Mouse (Mus musculus) lung, embryonic 16.5 days (tissue): ENCODE results near the gene Gm648. TPM values are rescaled to one million over a fixed set of nuclear protein-coding genes. Genes with fewer than 3 reads are reported as not detected.
A peak's percentile ranks its signal among the peaks of the same experiment; 100 is the strongest.
"Not testable (repeated sequence)": the region's sequence is repeated elsewhere in the genome, so short reads cannot be mapped to it uniquely, and the experiment has no call there.

ENCODE experiments used
- ATAC-seq: fragments of 200-750 bp; cut with Nextera tagmentation; 2 replicates; pipeline ENCODE4 v1.8.0; 2017; ENCODE audit warnings: low read depth, mild to moderate bottlenecking, moderate library complexity
- H3K27ac ChIP-seq: fragments of 300-500 bp; sonication (generic); 2 replicates; pipeline ENCODE4 v1.5.1; 2014; ENCODE audit warnings: mild to moderate bottlenecking, control low read depth, low read length
- H3K27me3 ChIP-seq: fragments of 300-500 bp; sonication (generic); 2 replicates; pipeline ENCODE4 v1.6.1; 2014; ENCODE audit warnings: low read depth, low read length, mixed read lengths; ENCODE audit not compliant: control insufficient read depth, insufficient read depth
- H3K36me3 ChIP-seq: fragments of 300-500 bp; sonication (generic); 2 replicates; pipeline ENCODE4 v1.6.1; 2014; ENCODE audit warnings: low read length; ENCODE audit not compliant: control insufficient read depth, insufficient read depth
- H3K4me1 ChIP-seq: fragments of 300-500 bp; sonication (generic); replicated peaks from 2 replicates; pipeline ENCODE4 v1.6.1; 2014; ENCODE audit warnings: low read length, mixed read lengths; ENCODE audit not compliant: control insufficient read depth, insufficient read depth
- H3K4me2 ChIP-seq: fragments of 300-500 bp; sonication (generic); 2 replicates; pipeline ENCODE4 v1.6.1; 2014; ENCODE audit warnings: low read depth, low read length, control low read depth
- H3K4me3 ChIP-seq: fragments of 300-500 bp; sonication (generic); 2 replicates; pipeline ENCODE4 v1.5.1; 2014; ENCODE audit warnings: mild to moderate bottlenecking, low read length, control low read depth
- H3K9ac ChIP-seq: fragments of 300-500 bp; sonication (generic); 2 replicates; pipeline ENCODE4 v1.6.1; 2014; ENCODE audit warnings: low read length, control low read depth
- H3K9me3 ChIP-seq: fragments of 300-500 bp; sonication (generic); 2 replicates; pipeline ENCODE4 v1.6.1; 2016; ENCODE audit warnings: low read length; ENCODE audit not compliant: control insufficient read depth
- WGBS: fragments of 180-500 bp; shearing (Covaris S2); extraction: QIAGEN DNeasy Blood & Tissue Kit; methylation state at CpG from one replicate; pipeline ENCODE4 v1.1.7; 2014; 5-methylcytosine and 5-hydroxymethylcytosine counted together
- polyA plus RNA-seq: library from polyadenylated mRNA; unstranded; fragments of >200 nt; fragmentation: Nextera tagmentation; extraction: Ambion mirVana; gene quantifications from 2 replicates; pipeline ENCODE4 v1.2.1, GENCODE M21; 2015

The Gm648 gene
- polyA plus RNA-seq = not detected in 2 replicates

GRCm38 (mm10) chrX:56549506-56549905 is at the start of gene Gm648:
Gene Gm648, minus strand, starts transcription at chrX:56549606.
- ATAC-seq = no peak
- H3K4me3 ChIP-seq = no peak within 1 kb of the TSS
- no peaks in the 10 kb centered on the region for H3K27me3 ChIP-seq
- no peaks in the 10 kb centered on the region for H3K9me3 ChIP-seq
- H3K4me1 ChIP-seq = no peaks in the 10 kb centered on the region
- H3K4me2 ChIP-seq = no peak within 1 kb of the TSS
- H3K27ac ChIP-seq = no peak within 1 kb of the TSS
- 84% methylated on average over 7 of the region's 7 CpGs for WGBS
- H3K36me3 ChIP-seq = no peaks in the 10 kb centered on the region
- H3K9ac ChIP-seq = no peak within 1 kb of the TSS

- no peaks in the 10 kb centered on the region for H3K27me3 ChIP-seq
- H3K9me3 ChIP-seq = no peaks in the 10 kb centered on the region
- 0 out of 2 replicates have a peak within 1 kb of the TSS, but pooled peaks have one; percentile 2 for H3K27ac ChIP-seq
- no peaks in the 10 kb centered on the region for H3K36me3 ChIP-seq
- H3K4me1 ChIP-seq = no peaks in the 10 kb centered on the region
- 19% methylated on average over 44 of the region's 44 CpGs for WGBS
- H3K4me2 ChIP-seq = peak within 1 kb of the TSS; percentile 56
- H3K4me3 ChIP-seq = peak within 1 kb of the TSS; percentile 67
- peak within 1 kb of the TSS; percentile 80 for H3K9ac ChIP-seq
- peak; percentile 99 for ATAC-seq
Observed at GRCm38 (mm10) chrX:56597887-56598640, 48.7 kb upstream of the Gm648 start, which contains the start of gene Mmgt1. Gene Mmgt1, minus strand, starts transcription at chrX:56598069.

GRCm38 (mm10) chrX:56597219-56597886 is 47.9 kb upstream of the Gm648 start:
- peak overlapping the region; percentile 80 for H3K9ac ChIP-seq
- H3K4me1 ChIP-seq = no peaks in the 10 kb centered on the region
- H3K27ac ChIP-seq = 0 out of 2 replicates have a peak overlapping the region, but pooled peaks have one; percentile 2
- H3K9me3 ChIP-seq = no peaks in the 10 kb centered on the region
- H3K4me2 ChIP-seq = peak overlapping the region; percentile 47
- 15% methylated on average over 25 of the region's 25 CpGs for WGBS
- H3K4me3 ChIP-seq = peak overlapping the region; percentile 67
- H3K27me3 ChIP-seq = no peaks in the 10 kb centered on the region
- H3K36me3 ChIP-seq = no peaks in the 10 kb centered on the region
- peak; percentile 66 for ATAC-seq

DNA sequence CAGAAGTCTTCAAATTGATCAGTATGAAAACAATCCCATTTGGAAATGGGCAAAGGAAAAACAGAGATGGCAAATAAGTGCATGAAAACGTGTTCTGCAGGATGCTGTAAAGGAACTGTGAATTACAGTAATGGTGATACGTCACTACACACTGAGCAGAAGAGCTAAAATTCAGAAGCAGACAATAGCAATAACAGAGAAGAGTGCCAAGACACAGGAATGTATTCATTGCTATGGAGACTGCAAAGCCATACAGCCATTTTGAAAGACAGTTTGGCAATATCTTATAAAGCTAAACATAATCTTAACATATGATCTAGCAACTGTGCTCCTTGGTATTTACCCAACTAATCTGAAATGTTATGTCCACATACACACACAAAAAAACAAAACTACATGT is 28.8 kb upstream of the Gm648 start:
- H3K4me3 ChIP-seq = no peak overlapping the region
- H3K4me2 ChIP-seq = no peak overlapping the region
- H3K4me1 ChIP-seq = no peaks in the 10 kb centered on the region
- no peak for ATAC-seq
- H3K27ac ChIP-seq = no peak overlapping the region
- H3K36me3 ChIP-seq = no peaks in the 10 kb centered on the region
- 76% methylated on average over 2 of the region's 2 CpGs for WGBS
- H3K9ac ChIP-seq = no peak overlapping the region
- no peaks in the 10 kb centered on the region for H3K27me3 ChIP-seq
- H3K9me3 ChIP-seq = no peaks in the 10 kb centered on the region

DNA sequence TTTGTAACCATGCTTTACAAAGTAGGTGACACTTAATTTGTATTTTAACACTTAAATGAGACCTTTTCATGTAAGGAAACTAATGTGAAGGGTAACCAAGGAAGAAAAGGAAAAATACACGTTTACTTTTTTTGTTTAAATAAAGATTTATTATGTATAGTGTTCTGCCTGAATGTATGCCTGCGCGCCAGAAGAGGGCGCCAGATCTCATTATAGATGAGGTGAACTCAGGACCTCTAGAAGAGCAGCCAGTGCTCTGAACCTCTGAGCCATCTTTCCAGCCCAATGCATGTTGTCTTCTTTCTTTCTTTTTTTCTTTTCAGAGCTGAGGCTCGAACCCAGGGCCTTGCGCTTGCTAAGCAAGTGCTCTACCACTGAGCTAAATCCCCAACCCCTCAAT is 23.1 kb upstream of the Gm648 start:
- no peaks in the 10 kb centered on the region for H3K9me3 ChIP-seq
- no peak overlapping the region for H3K4me3 ChIP-seq
- 24% methylated on average over 6 of the region's 6 CpGs for WGBS
- no peaks in the 10 kb centered on the region for H3K4me1 ChIP-seq
- H3K27ac ChIP-seq = no peak overlapping the region
- no peak for ATAC-seq
- H3K36me3 ChIP-seq = no peaks in the 10 kb centered on the region
- no peak overlapping the region for H3K4me2 ChIP-seq
- no peaks in the 10 kb centered on the region for H3K27me3 ChIP-seq
- no peak overlapping the region for H3K9ac ChIP-seq

DNA sequence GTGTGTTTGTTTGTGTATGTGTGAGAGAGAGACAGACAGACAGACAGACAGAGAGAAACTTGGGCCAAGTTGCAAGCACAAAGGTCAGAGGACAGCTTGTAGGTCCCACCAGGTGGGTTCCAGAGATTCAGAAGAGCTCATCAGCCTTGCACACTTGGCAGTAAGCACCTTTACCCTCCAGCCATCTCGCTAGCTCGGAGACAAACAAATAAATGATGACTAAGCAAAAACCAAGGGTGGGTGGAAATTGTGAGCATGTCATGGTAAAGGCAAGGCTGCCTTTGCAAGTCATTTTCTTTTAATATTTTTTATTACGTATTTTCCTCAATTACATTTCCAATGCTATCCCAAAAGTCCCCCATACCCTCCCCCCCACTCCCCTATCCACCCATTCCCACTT is 4.2 kb upstream of the Gm648 start:
- WGBS = 57% methylated on average over 3 of the region's 3 CpGs
- ATAC-seq = no peak
- H3K9ac ChIP-seq = no peak overlapping the region
- no peak overlapping the region for H3K4me2 ChIP-seq
- no peak overlapping the region for H3K27ac ChIP-seq
- no peaks in the 10 kb centered on the region for H3K27me3 ChIP-seq
- no peaks in the 10 kb centered on the region for H3K9me3 ChIP-seq
- H3K4me3 ChIP-seq = no peak overlapping the region
- no peaks in the 10 kb centered on the region for H3K36me3 ChIP-seq
- H3K4me1 ChIP-seq = no peaks in the 10 kb centered on the region

DNA sequence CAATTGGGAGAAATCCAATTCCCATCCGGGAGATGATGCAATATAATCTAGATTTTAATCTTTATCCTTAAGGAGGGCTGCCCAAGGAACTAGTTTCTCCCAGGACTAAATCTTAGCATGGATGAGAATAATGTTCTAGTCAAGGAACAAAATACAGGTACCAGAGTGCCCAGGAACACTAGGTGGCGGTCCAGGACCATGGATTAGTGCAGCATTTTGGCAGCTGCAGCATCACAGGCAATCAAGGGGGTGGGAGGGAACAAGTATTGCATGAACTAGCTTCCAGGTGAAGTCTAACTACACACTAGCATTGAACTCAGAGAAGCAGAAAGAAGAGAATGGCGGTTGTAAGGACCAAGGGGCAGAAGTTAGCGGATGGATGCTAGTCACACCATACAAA is 12.2 kb downstream of the Gm648 start:
- Histone ChIP-seq H3K27me3 (no peaks in the 10 kb centered on the region), H3K9ac (no peak overlapping the region), H3K27ac (no peak overlapping the region), H3K4me2 (no peak overlapping the region), H3K4me1 (no peaks in the 10 kb centered on the region), H3K4me3 (no peak overlapping the region), H3K9me3 (no peaks in the 10 kb centered on the region), H3K36me3 (no peaks in the 10 kb centered on the region)
- no peak for ATAC-seq
- WGBS = 53% methylated on average over 4 of the region's 4 CpGs

GRCm38 (mm10) chrX:56531266-56531665 is 18.1 kb downstream of the Gm648 start:
- no peaks in the 10 kb centered on the region for H3K9me3 ChIP-seq
- no peak overlapping the region for H3K27ac ChIP-seq
- no peaks in the 10 kb centered on the region for H3K27me3 ChIP-seq
- whole genome bisulfite sequencing = 4% methylated on average over 3 of the region's 3 CpGs
- H3K4me1 ChIP-seq = no peaks in the 10 kb centered on the region
- no peaks in the 10 kb centered on the region for H3K36me3 ChIP-seq
- no peak for ATAC-seq
- H3K9ac ChIP-seq = no peak overlapping the region
- H3K4me3 ChIP-seq = no peak overlapping the region
- H3K4me2 ChIP-seq = no peak overlapping the region

DNA sequence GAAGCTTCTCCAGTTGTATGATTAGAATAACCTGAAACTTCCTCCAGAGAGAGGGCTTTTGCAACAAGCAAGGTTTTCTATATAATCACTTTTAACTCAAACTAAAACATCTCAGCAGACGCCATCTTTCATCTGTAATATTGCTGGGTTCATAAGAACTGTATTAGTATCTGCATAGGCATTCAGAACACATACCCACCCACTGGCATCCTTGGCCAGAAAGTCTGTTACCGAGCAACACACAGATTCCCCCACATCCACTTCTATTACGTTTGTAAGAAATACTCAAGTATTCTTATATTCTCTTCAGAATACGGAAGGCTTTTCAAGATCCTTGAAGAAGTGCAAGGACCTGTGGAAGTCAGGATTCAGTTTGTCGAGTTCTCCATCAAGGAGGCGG is 25.0 kb downstream of the Gm648 start, which contains the start of gene Gm10477:
Gene Gm10477 (plus strand): TSS at position 301 of the 400 bp plus-strand sequence.
- H3K27ac ChIP-seq, H3K27me3 ChIP-seq, H3K4me2 ChIP-seq, H3K4me3 ChIP-seq, ATAC-seq, H3K36me3 ChIP-seq, H3K9ac ChIP-seq, H3K4me1 ChIP-seq, H3K9me3 ChIP-seq: not testable (repeated sequence)
- WGBS = 62% methylated on average over 6 of the region's 6 CpGs
